Mouse (Mus musculus): ENCODE results near the gene Zmym6.

Zmym6 gene

GRCm38 (mm10) chr4:127125834-127126463 lies 48.8 kb downstream of the Zmym6 start:
- DNase-seq: peak; percentile 75

- DNase-seq: no peak
Observed at GRCm38 (mm10) chr4:127134687-127135086, 57.5 kb downstream of the Zmym6 start.

GRCm38 (mm10) chr4:127137591-127137990 lies 60.4 kb downstream of the Zmym6 start:
- no peak for DNase-seq

GRCm38 (mm10) chr4:127138486-127138885 lies 61.3 kb downstream of the Zmym6 start:
- DNase-seq: no peak

GRCm38 (mm10) chr4:127150031-127150430 lies 72.8 kb downstream of the Zmym6 start:
- DNase-seq: no peak

GRCm38 (mm10) chr4:127153345-127153744 lies 76.2 kb downstream of the Zmym6 start:
- DNase-seq: no peak

- no peak for DNase-seq
Observed at GRCm38 (mm10) chr4:127155757-127156156, 78.6 kb downstream of the Zmym6 start.

- no peak for DNase-seq
Observed at GRCm38 (mm10) chr4:127157746-127158145, 80.6 kb downstream of the Zmym6 start.

GRCm38 (mm10) chr4:127163926-127164325 lies 86.7 kb downstream of the Zmym6 start:
- DNase-seq: no peak

- no peak for DNase-seq
Observed at GRCm38 (mm10) chr4:127167096-127167495, 89.9 kb downstream of the Zmym6 start.

- peak; percentile 53 for DNase-seq
Observed at GRCm38 (mm10) chr4:127167731-127168130, 90.5 kb downstream of the Zmym6 start.

GRCm38 (mm10) chr4:127168211-127168913 lies 91.2 kb downstream of the Zmym6 start:
- DNase-seq: peak; percentile 89

- no peak for DNase-seq
Observed at GRCm38 (mm10) chr4:127168914-127169345, 91.7 kb downstream of the Zmym6 start, which contains the start of gene Dlgap3. Dlgap3 (plus strand) TSS chr4:127169204.

GRCm38 (mm10) chr4:127169346-127170221 lies 92.4 kb downstream of the Zmym6 start:
- DNase-seq: peak; percentile 81

GRCm38 (mm10) chr4:127170866-127171265 lies 93.7 kb downstream of the Zmym6 start:
- peak; percentile 85 for DNase-seq

- DNase-seq: no peak
Observed at GRCm38 (mm10) chr4:127171341-127171905, 94.2 kb downstream of the Zmym6 start.

GRCm38 (mm10) chr4:127172119-127172518 lies 94.9 kb downstream of the Zmym6 start:
- peak; percentile 49 for DNase-seq

- peak; percentile 23 for DNase-seq
Observed at GRCm38 (mm10) chr4:127172614-127173013, 95.4 kb downstream of the Zmym6 start.

- peak; percentile 39 for DNase-seq
Observed at GRCm38 (mm10) chr4:127173461-127173860, 96.3 kb downstream of the Zmym6 start.
